Mouse (Mus musculus) adrenal gland, postnatal 0 days (tissue): ENCODE measurements around the gene Olfr364-ps1. TPM values are rescaled to one million over a fixed set of nuclear protein-coding genes. Genes with fewer than 3 reads are reported as not detected.

Experiments
- polyA plus RNA-seq: library from polyadenylated mRNA; unstranded; fragments of >200 nt; fragmentation: Nextera tagmentation; extraction: Ambion mirVana; gene quantifications from 2 replicates; pipeline ENCODE4 v1.2.1, GENCODE M21; 2015

Olfr364-ps1 gene
- not detected in 2 replicates for polyA plus RNA-seq

DNA sequence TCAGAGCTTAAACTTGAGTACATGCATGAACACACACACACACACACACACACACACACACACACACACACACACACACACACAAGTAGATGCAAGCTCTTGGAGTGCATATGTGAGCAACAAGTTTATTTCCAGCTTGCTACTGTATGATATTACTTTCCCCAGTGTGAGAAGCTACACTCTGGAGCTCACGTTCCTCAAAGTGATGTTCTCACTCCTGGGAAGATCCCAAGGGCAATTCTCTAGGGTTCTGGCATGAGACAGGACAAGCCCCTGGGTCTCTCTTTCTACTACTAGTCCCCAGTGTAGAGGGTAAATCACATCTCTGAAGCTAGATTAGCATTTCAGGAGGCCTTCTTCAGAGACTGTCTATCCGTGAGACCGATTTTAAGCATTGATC, at the start of gene Olfr364-ps1:
Gene Olfr364-ps1, plus strand, starts transcription at position 301 of the 400 bp plus-strand sequence.

DNA sequence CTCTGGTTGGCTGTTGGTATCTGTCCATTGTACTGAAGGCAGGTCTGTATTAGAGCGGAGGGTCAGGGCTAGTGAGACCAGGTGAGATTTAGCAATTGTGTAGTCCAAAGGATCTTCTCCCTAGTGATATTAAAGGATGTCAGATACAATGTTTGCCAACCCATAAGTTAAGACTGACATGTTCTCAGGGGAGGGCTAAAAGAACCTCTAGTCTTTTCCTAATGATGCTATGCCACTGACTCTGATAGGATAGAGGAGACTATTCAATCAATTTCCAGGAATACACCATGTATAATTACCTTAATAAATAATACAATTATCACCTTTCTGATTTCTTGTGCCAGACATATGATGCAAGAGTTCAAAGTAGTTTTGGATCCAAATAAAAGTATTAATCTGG, 21.3 kb upstream of the Olfr364-ps1 start, which contains the start of gene Olfr362:
Gene Olfr362, minus strand, starts transcription at position 101 of the 400 bp plus-strand sequence.

DNA sequence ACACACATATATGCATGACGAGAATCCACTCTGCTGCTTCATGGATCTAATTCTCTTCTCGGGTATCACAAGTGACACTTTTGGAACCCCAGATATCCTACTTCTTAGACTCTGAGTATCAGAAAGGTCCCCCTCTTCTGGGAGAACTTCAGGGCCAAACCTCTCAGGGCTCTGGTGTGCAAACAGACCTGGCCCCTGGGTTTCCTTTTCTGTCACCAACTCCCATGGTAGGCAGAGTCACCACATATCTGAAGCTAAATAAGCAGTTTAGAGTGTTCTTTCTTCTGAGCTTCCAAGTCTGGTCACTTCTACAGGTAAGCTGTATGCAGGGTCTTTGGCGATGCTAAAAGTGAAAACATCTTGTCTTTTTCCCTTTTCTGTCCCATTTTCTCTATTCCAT, 48.8 kb downstream of the Olfr364-ps1 start, which contains the start of gene Olfr365:
Gene Olfr365, plus strand, starts transcription at position 301 of the 400 bp plus-strand sequence.

Other genes with a start within 250 kb of the Olfr364-ps1 start
- gene Olfr353, start 246.4 kb upstream of the Olfr364-ps1 start, polyA plus RNA-seq = not detected in 2 replicates
- not detected in 2 replicates for gene Olfr354, start 233.6 kb upstream of the Olfr364-ps1 start, polyA plus RNA-seq
- not detected in 2 replicates for gene Olfr355, start 210.4 kb upstream of the Olfr364-ps1 start, polyA plus RNA-seq
- gene Olfr356, start 202.2 kb upstream of the Olfr364-ps1 start, polyA plus RNA-seq = not detected in 2 replicates
- not detected in 2 replicates for gene Olfr357, start 145.5 kb upstream of the Olfr364-ps1 start, polyA plus RNA-seq
- not detected in 2 replicates for gene Olfr358, start 130.0 kb upstream of the Olfr364-ps1 start, polyA plus RNA-seq
- gene Olfr360, start 73.6 kb upstream of the Olfr364-ps1 start, polyA plus RNA-seq = not detected in 2 replicates
- not detected in 2 replicates for gene Olfr361, start 50.0 kb upstream of the Olfr364-ps1 start, polyA plus RNA-seq
- not detected in 2 replicates for gene Olfr362, start 21.4 kb upstream of the Olfr364-ps1 start, polyA plus RNA-seq
- gene Olfr365, start 48.9 kb downstream of the Olfr364-ps1 start, polyA plus RNA-seq = not detected in 2 replicates
- not detected in 2 replicates for gene Olfr366, start 72.3 kb downstream of the Olfr364-ps1 start, polyA plus RNA-seq
- not detected in 2 replicates for gene Olfr368, start 187.2 kb downstream of the Olfr364-ps1 start, polyA plus RNA-seq
- gene Pdcl, start 220.0 kb downstream of the Olfr364-ps1 start, polyA plus RNA-seq = 35.9 and 45.2 TPM in 2 replicates